Mouse (Mus musculus) embryonic fibroblast, embryonic 13.5 days (primary cell): ENCODE results near the gene Ror2. TPM values are rescaled to one million over a fixed set of nuclear protein-coding genes. Genes with fewer than 3 reads are reported as not detected.

Experiments used
- H3K27ac ChIP-seq: 2 replicates; pipeline ENCODE4 v1.5.1; 2012; ENCODE audit warnings: low read length, control low read depth, inconsistent platforms; ENCODE audit not compliant: insufficient read depth
- H3K4me1 ChIP-seq: 2 replicates; pipeline ENCODE4 v1.6.1; 2011; ENCODE audit warnings: low read length; ENCODE audit not compliant: control insufficient read depth, insufficient read depth
- H3K4me3 ChIP-seq: 2 replicates; pipeline ENCODE4 v1.5.1; 2011; ENCODE audit warnings: mild to moderate bottlenecking, control low read depth, low read length; ENCODE audit not compliant: insufficient read depth
- CTCF ChIP-seq: IDR thresholded peaks from 2 replicates; pipeline ENCODE4 v1.5.1; 2011; ENCODE audit warnings: mild to moderate bottlenecking, control low read depth, low read length, moderate library complexity, borderline replicate concordance; ENCODE audit not compliant: insufficient read depth
- POLR2A ChIP-seq: IDR thresholded peaks from 2 replicates; pipeline ENCODE4 v1.6.1; 2011; ENCODE audit warnings: low read depth, mild to moderate bottlenecking, control low read depth, low read length, moderate library complexity
- polyA plus RNA-seq: library from polyadenylated mRNA; stranded (reverse); fragments of >200 nt; gene quantifications from 2 replicates; pipeline ENCODE4 v1.2.4, GENCODE M21; 2011; ENCODE audit warnings: low read depth; ENCODE audit not compliant: missing spikeins, insufficient read length

The Ror2 gene
- polyA plus RNA-seq, 1 experiment = 27.2 TPM

DNA sequence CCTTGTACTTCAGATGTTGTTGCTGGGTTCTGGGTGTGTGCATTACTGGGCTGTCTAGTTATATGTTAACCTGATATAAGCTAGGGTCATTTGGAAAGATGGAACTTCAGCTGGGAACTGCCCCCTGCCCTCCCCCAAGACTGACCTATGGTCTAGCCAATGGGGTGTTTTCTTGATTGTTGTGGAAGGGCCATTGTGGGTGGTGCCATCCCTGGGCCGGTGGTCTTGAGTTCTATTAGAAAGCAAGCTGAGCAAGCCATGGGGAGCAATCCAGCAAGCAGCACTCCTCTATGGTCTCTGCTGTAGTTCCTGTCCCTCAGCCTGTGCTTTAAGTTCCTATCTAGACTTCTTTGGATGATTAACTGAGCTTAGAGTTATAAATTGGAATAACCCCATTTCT lies 101.1 kb downstream of the Ror2 start:
- Histone ChIP-seq H3K4me3 (no peak overlapping the region), H3K27ac (no peak overlapping the region), H3K4me1 (0 out of 2 replicates have a peak, but pooled peaks cover 7% of the 10 kb centered on the region)
- TF ChIP-seq CTCF (no peak), POLR2A (no peak)

DNA sequence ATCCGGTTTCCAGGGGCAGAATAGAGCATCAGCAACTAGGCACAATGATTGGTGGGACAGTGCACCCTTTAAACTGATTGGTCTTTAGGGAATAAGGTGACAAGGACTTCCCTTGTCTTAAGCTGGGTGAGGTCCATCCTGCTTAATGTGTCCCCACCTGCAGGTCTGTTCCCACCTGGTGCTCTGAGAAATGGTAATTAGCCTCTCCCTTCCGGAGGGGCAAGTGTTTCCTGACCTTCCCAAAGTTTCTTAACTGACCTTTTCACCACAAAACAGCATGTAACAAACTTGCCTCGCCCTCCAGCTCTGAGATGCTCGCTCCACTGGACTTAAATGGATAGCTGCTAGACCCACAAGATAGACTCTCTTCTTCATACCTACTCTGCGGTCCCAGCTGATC lies 101.8 kb downstream of the Ror2 start:
- H3K4me3 ChIP-seq = no peak overlapping the region
- H3K27ac ChIP-seq = no peak overlapping the region
- H3K4me1 ChIP-seq = 0 out of 2 replicates have a peak, but pooled peaks cover 10% of the 10 kb centered on the region
- no peak for TF ChIP-seq POLR2A
- TF ChIP-seq CTCF = no peak

DNA sequence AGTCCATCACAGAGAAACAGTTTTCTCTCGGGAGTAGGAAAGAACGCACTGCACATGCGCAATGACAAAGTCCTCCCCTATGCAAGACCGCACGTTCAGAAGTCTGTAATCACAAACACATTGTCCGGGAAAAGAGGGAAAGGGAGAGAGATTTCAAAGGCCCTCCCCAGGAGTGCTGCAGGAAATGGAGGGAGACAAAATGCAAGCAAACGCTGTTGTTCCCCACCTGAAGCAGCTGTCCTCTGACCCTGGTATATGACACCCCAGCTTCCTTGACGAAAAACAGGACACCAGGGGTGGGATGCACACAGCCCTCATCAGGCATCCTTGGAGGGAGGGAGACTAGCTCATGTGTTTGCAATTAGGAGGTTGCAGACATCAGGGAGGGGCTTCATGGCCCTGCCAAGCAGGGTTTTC lies 102.8 kb downstream of the Ror2 start:
- TF ChIP-seq CTCF = no peak
- no peak for TF ChIP-seq POLR2A
- Histone ChIP-seq H3K4me1 (0 out of 2 replicates have a peak, but pooled peaks cover 14% of the 10 kb centered on the region), H3K4me3 (no peak overlapping the region), H3K27ac (peak overlapping the region; percentile 4; the same call in 1 of the 2 replicates)

- Histone ChIP-seq H3K4me1 (0 out of 2 replicates have a peak, but pooled peaks cover 14% of the 10 kb centered on the region), H3K27ac (peak overlapping the region; percentile 9; the same call in 1 of the 2 replicates), H3K4me3 (no peak overlapping the region)
- no peak for TF ChIP-seq CTCF
- no peak for TF ChIP-seq POLR2A
These were observed 107.3 kb downstream of the Ror2 start for GRCm38 (mm10) chr13:53178594-53178993.

- no peak for TF ChIP-seq POLR2A
- TF ChIP-seq CTCF = no peak
- Histone ChIP-seq H3K4me3 (no peak overlapping the region), H3K27ac (no peak overlapping the region), H3K4me1 (0 out of 2 replicates have a peak, but pooled peaks cover 10% of the 10 kb centered on the region)
These were observed 107.8 kb downstream of the Ror2 start for GRCm38 (mm10) chr13:53178171-53178570.

- Histone ChIP-seq H3K4me1 (0 out of 2 replicates have a peak, but pooled peaks cover 8% of the 10 kb centered on the region), H3K27ac (no peak overlapping the region), H3K4me3 (no peak overlapping the region)
- no peak for TF ChIP-seq POLR2A
- no peak for TF ChIP-seq CTCF
These were observed 108.6 kb downstream of the Ror2 start for GRCm38 (mm10) chr13:53177424-53177718.

DNA sequence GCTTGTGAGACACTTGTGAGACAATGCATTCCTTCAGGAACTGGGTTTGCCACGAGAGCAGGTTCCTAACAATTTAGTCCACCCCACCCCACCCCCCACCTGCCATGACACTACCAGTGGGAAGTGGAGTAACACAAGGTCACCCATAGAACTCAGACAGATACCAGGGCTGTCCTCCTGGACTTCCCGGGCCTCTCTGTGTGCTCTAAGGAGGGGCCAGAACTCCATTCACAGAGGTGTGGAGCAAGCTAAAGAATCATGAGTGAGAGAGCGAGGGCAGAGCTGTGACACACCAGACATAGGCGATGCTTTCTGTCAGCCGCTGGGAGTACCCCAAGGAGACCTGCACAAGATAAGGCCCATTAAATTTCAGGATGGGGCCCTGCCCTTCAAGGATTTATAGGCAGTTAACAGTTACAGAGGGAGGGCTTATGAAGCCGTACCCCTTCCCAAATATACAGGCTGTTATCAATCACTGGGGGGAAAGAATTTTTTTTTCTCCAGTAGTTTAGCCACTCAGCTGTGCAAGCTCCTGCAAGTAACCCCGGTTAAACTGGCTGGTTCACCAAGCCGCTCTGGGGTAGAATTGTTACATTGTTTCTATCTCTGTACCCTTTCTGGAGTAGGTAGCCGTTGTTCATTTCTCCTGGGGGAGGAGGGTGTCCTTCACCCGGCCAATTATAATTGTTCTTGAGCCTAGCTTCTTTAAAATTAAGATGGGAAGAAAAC lies 109.1 kb downstream of the Ror2 start:
- 0 out of 2 replicates have a peak, but pooled peaks cover 8% of the 10 kb centered on the region for H3K4me1 ChIP-seq
- no peak overlapping the region for H3K4me3 ChIP-seq
- TF ChIP-seq CTCF (no peak), POLR2A (no peak)
- H3K27ac ChIP-seq = no peak overlapping the region

- Histone ChIP-seq H3K4me1 (0 out of 2 replicates have a peak, but pooled peaks cover 8% of the 10 kb centered on the region), H3K4me3 (no peak overlapping the region), H3K27ac (no peak overlapping the region)
- no peak for TF ChIP-seq CTCF
- TF ChIP-seq POLR2A = no peak
These were observed 110.9 kb downstream of the Ror2 start for GRCm38 (mm10) chr13:53175041-53175440.

DNA sequence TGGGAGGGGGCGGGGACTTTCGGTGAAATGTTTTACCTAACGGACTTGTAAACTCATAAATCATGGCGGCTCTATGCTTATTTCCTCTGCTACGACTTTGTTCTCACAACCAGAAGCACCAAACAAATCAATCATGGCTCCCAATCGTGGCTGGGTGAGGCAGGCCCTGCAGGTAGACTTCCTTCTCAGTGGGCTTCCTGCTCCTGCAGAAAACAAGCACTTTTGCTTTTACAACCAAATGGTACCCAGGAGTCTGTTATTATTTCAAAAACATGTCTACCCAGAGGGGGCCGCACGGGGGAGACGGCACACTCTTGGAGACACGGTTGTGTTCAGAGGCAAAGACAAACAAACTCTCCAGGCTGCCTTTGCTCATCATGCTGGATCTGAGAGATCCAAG lies 122.3 kb downstream of the Ror2 start:
- no peak for TF ChIP-seq CTCF
- TF ChIP-seq POLR2A = no peak
- Histone ChIP-seq H3K4me3 (no peak overlapping the region), H3K4me1 (peaks cover 8% of the 10 kb centered on the region), H3K27ac (no peak overlapping the region)

- TF ChIP-seq POLR2A (no peak), CTCF (no peak)
- Histone ChIP-seq H3K27ac (no peak overlapping the region), H3K4me1 (peaks cover 4% of the 10 kb centered on the region), H3K4me3 (no peak overlapping the region)
These were observed 122.9 kb downstream of the Ror2 start for GRCm38 (mm10) chr13:53163060-53163459.
